Mouse (Mus musculus) lung, adult 2 months (tissue): Measurements from ENCODE around the gene Baz1b.

ENCODE experiments used
- CTCF ChIP-seq: fragments of 200-500 bp; IDR thresholded peaks from 2 replicates; pipeline ENCODE4 v1.5.1; 2011; ENCODE audit warnings: mild to moderate bottlenecking, low read length, control low read depth; ENCODE audit not compliant: insufficient read depth
- POLR2A ChIP-seq: fragments of 200-500 bp; IDR thresholded peaks from 2 replicates; pipeline ENCODE4 v1.6.1; 2011; ENCODE audit warnings: low read depth, mild to moderate bottlenecking, control low read depth, low read length, borderline replicate concordance; ENCODE audit errors: extremely low read depth

DNA sequence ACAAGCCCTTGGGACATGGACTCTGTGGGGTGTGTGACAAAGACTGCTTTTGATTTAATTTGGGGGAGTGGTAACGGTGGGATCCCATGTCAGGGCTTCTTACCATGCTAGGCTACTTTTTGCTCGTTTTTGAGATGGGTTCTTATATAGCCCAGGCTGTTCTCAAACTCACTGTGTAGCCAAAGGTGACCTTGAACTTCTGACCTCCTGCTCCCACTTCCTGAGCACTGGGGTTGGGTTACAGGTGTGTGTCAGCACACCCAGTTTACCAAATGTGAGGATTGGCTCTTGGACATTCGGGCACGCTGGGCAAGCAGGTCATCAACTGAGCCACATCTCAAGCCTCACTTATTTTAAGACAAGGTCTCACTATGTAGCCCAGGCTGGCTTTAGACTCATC lies 83.3 kb downstream of the Baz1b start:
- TF ChIP-seq POLR2A (no peak), CTCF (no peak)
